Mouse (Mus musculus): ENCODE measurements around the gene Lsp1. TPM values are rescaled to one million over a fixed set of nuclear protein-coding genes. Genes with fewer than 3 reads are reported as not detected.

Gene Lsp1
- polyA plus RNA-seq, 1 experiment from 2014 or later = 5.8 TPM

- Histone ChIP-seq H3K4me3 (ENCODE audit: low read depth, low read length) (no peak overlapping the region), H3K4me1 (ENCODE audit: control insufficient read depth, insufficient read depth, low read length) (peaks cover 7% of the 10 kb centered on the region), H3K9me3 (replicated peaks; ENCODE audit: control insufficient read depth, low read length) (no peaks in the 10 kb centered on the region), H3K9ac (ENCODE audit: low read length) (no peak overlapping the region), H3K4me2 (ENCODE audit: low read length) (no peak overlapping the region), H3K27ac (ENCODE audit: low read depth, low read length) (no peak overlapping the region), H3K36me3 (ENCODE audit: control insufficient read depth, insufficient read depth, low read length) (no peaks in the 10 kb centered on the region), H3K27me3 (replicated peaks; ENCODE audit: control insufficient read depth, insufficient read depth, low read length) (no peaks in the 10 kb centered on the region)
- ATAC-seq (no peak), DNase-seq (ENCODE audit: low spot score) (no peak)
- 85% methylated on average over 13 of the region's 13 CpGs for WGBS
These were observed 16.3 kb downstream of the Lsp1 start for GRCm38 (mm10) chr7:142476795-142477452.

- H3K4me2 ChIP-seq (ENCODE audit: low read length) = no peak overlapping the region
- DNase-seq (ENCODE audit: low spot score) (no peak), ATAC-seq (no peak)
- H3K27ac ChIP-seq (ENCODE audit: low read depth, low read length) = no peak overlapping the region
- no peak overlapping the region for H3K9ac ChIP-seq (ENCODE audit: low read length)
- no peaks in the 10 kb centered on the region for H3K36me3 ChIP-seq (ENCODE audit: control insufficient read depth, insufficient read depth, low read length)
- no peak overlapping the region for H3K4me3 ChIP-seq (ENCODE audit: low read depth, low read length)
- 94% methylated on average over 6 of the region's 6 CpGs for WGBS
- no peaks in the 10 kb centered on the region for H3K27me3 ChIP-seq (replicated peaks; ENCODE audit: control insufficient read depth, insufficient read depth, low read length)
- peaks cover 18% of the 10 kb centered on the region for H3K4me1 ChIP-seq (ENCODE audit: control insufficient read depth, insufficient read depth, low read length)
- no peaks in the 10 kb centered on the region for H3K9me3 ChIP-seq (replicated peaks; ENCODE audit: control insufficient read depth, low read length)
These were observed 17.4 kb downstream of the Lsp1 start for GRCm38 (mm10) chr7:142478001-142478400.

DNA sequence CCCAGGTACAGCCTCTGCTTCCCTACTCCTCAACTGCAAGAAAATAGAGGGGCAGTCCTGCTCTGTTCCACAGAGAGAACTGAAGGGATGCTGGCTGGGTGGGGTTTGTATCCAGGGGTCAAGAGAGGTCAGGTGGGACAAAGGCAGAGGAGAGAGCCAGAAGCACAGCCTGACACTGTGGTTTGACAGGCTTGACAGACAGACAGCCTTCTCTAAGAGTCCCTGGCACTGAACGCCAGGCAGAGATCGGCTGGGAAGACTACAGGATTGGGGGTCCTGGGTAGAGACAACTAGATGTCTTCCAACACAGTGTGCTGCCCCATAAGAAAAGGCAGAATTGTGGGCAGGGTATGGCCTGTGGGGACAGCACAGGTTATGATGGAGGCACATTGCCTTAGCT is 18.0 kb downstream of the Lsp1 start:
- Histone ChIP-seq H3K9ac (ENCODE audit: low read length) (no peak overlapping the region), H3K36me3 (ENCODE audit: control insufficient read depth, insufficient read depth, low read length) (no peaks in the 10 kb centered on the region), H3K9me3 (replicated peaks; ENCODE audit: control insufficient read depth, low read length) (no peaks in the 10 kb centered on the region), H3K4me2 (ENCODE audit: low read length) (no peak overlapping the region), H3K4me3 (ENCODE audit: low read depth, low read length) (no peak overlapping the region), H3K4me1 (ENCODE audit: control insufficient read depth, insufficient read depth, low read length) (peaks cover 19% of the 10 kb centered on the region), H3K27ac (ENCODE audit: low read depth, low read length) (no peak overlapping the region), H3K27me3 (replicated peaks; ENCODE audit: control insufficient read depth, insufficient read depth, low read length) (no peaks in the 10 kb centered on the region)
- ATAC-seq = no peak
- WGBS = 58% methylated on average over 2 of the region's 2 CpGs
- no peak for DNase-seq (ENCODE audit: low spot score)

DNA sequence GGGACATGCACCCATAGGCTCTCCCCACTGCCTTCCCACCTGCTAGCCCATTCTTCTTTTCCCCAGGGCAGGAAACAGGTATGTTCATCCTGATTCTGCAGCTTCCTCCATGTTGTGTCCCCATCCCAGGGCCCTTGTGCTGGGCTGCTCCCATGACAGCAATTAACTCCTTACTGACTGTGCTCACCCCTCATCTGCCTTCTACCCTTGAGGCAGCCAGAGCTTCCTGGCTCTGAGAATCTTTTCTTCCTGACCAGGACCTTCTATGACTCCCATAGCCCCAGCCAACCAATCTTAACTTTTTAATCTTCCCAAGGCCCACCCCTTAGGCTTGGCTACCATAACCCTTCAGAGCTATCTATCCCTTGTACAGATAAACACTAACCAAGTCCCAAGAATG is 18.7 kb downstream of the Lsp1 start:
- H3K4me2 ChIP-seq (ENCODE audit: low read length) = no peak overlapping the region
- no peaks in the 10 kb centered on the region for H3K36me3 ChIP-seq (ENCODE audit: control insufficient read depth, insufficient read depth, low read length)
- ATAC-seq (no peak), DNase-seq (ENCODE audit: low spot score) (no peak)
- peaks cover 19% of the 10 kb centered on the region for H3K4me1 ChIP-seq (ENCODE audit: control insufficient read depth, insufficient read depth, low read length)
- no peak overlapping the region for H3K27ac ChIP-seq (ENCODE audit: low read depth, low read length)
- H3K27me3 ChIP-seq (replicated peaks; ENCODE audit: control insufficient read depth, insufficient read depth, low read length) = no peaks in the 10 kb centered on the region
- no peak overlapping the region for H3K9ac ChIP-seq (ENCODE audit: low read length)
- H3K4me3 ChIP-seq (ENCODE audit: low read depth, low read length) = no peak overlapping the region
- no peaks in the 10 kb centered on the region for H3K9me3 ChIP-seq (replicated peaks; ENCODE audit: control insufficient read depth, low read length)

DNA sequence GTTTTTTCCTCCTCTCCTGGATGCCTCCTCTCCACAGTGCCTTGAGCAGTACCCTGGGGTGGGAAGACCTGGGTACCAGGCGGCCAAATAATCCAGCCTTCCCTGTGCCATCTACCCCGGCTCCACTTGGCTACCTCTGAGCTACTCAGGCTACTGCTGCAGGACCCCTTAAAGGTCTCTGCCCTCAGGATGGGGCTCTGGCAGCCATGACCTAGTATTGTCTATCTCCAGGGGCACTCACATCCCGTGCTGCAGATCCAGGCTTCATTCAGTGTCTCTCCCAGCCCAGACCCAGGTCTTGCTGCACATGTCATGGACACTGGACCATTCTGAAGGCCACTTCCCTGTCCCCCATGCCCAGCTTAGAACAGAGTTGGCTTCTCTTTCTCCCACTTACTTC is 19.3 kb downstream of the Lsp1 start:
- DNase-seq (ENCODE audit: low spot score) (no peak), ATAC-seq (no peak)
- H3K4me1 ChIP-seq (ENCODE audit: control insufficient read depth, insufficient read depth, low read length) = peaks cover 19% of the 10 kb centered on the region
- H3K4me3 ChIP-seq (ENCODE audit: low read depth, low read length) = no peak overlapping the region
- no peaks in the 10 kb centered on the region for H3K9me3 ChIP-seq (replicated peaks; ENCODE audit: control insufficient read depth, low read length)
- H3K36me3 ChIP-seq (ENCODE audit: control insufficient read depth, insufficient read depth, low read length) = no peaks in the 10 kb centered on the region
- H3K27ac ChIP-seq (ENCODE audit: low read depth, low read length) = no peak overlapping the region
- H3K27me3 ChIP-seq (replicated peaks; ENCODE audit: control insufficient read depth, insufficient read depth, low read length) = no peaks in the 10 kb centered on the region
- H3K4me2 ChIP-seq (ENCODE audit: low read length) = no peak overlapping the region
- 89% methylated on average over 3 of the region's 3 CpGs for WGBS
- no peak overlapping the region for H3K9ac ChIP-seq (ENCODE audit: low read length)

- H3K9me3 ChIP-seq (replicated peaks; ENCODE audit: control insufficient read depth, low read length) = no peaks in the 10 kb centered on the region
- no peak for ATAC-seq
- WGBS = 90% methylated on average over 3 of the region's 3 CpGs
These were observed 20.1 kb downstream of the Lsp1 start for GRCm38 (mm10) chr7:142480661-142481060.

GRCm38 (mm10) chr7:142481186-142481567 is 20.6 kb downstream of the Lsp1 start:
- peak overlapping the region; percentile 13; the same call in 1 of the 2 replicates for H3K4me3 ChIP-seq (ENCODE audit: low read depth, low read length)
- peak overlapping the region; percentile 63; the same call in 1 of the 2 replicates for H3K9ac ChIP-seq (ENCODE audit: low read length)
- H3K9me3 ChIP-seq (replicated peaks; ENCODE audit: control insufficient read depth, low read length) = no peaks in the 10 kb centered on the region
- peak overlapping the region; percentile 53 for H3K4me2 ChIP-seq (ENCODE audit: low read length)
- ATAC-seq (peak; percentile 19), DNase-seq (ENCODE audit: low spot score) (peak; percentile 57)
- WGBS = 3% methylated on average over 5 of the region's 5 CpGs
- H3K27me3 ChIP-seq (replicated peaks; ENCODE audit: control insufficient read depth, insufficient read depth, low read length) = no peaks in the 10 kb centered on the region
- H3K27ac ChIP-seq (ENCODE audit: low read depth, low read length) = peak overlapping the region; percentile 81
- no peaks in the 10 kb centered on the region for H3K36me3 ChIP-seq (ENCODE audit: control insufficient read depth, insufficient read depth, low read length)
- H3K4me1 ChIP-seq (ENCODE audit: control insufficient read depth, insufficient read depth, low read length) = peaks cover 19% of the 10 kb centered on the region

More at GRCm38 (mm10) chr7:142480661-142481060, 20.1 kb downstream of the Lsp1 start:
- Histone ChIP-seq H3K27me3 (replicated peaks; ENCODE audit: control insufficient read depth, insufficient read depth, low read length) (no peaks in the 10 kb centered on the region), H3K36me3 (ENCODE audit: control insufficient read depth, insufficient read depth, low read length) (no peaks in the 10 kb centered on the region), H3K4me1 (ENCODE audit: control insufficient read depth, insufficient read depth, low read length) (peaks cover 19% of the 10 kb centered on the region), H3K4me3 (ENCODE audit: low read depth, low read length) (no peak overlapping the region), H3K27ac (ENCODE audit: low read depth, low read length) (no peak overlapping the region), H3K4me2 (ENCODE audit: low read length) (no peak overlapping the region), H3K9ac (ENCODE audit: low read length) (no peak overlapping the region)
- DNase-seq (ENCODE audit: low spot score) = no peak

DNA sequence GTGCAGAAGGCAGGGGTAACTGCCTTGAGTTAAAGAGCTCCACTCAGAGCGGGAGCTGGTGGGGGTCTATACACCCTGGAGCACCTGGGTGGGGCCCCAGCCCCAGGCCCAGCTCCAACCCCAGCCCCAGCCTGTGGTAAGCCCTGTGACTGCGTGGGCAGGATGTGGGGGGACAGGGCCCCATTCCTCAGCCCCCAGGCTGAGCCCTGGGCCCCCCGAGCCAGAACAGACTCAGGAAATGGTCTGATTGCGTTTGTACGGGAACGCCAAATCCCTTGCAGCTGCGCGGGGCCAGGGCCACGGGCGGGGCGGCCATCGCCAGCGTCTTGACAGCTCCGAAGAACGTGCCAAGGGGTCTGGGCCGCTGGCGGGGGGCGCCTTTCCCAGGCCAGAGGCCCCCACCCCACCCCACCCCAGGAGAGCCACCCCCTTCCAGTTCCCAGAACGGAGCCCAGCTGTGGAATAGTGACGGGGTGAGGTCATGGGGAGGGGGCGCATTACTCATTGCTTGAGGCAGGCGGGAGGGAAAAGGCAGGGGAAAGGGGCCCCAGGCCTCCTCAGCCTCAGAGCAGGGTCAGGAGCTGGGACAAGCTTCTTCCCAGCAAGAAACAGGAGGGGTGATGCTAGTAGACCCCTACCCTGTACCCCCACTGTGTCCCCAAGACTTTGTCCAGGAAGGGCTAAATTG is 21.1 kb downstream of the Lsp1 start:
- peak; percentile 63 for DNase-seq (ENCODE audit: low spot score)
- peak; percentile 74 for ATAC-seq
- Histone ChIP-seq H3K27ac (ENCODE audit: low read depth, low read length) (peak overlapping the region; percentile 81), H3K4me1 (ENCODE audit: control insufficient read depth, insufficient read depth, low read length) (peaks cover 19% of the 10 kb centered on the region), H3K9ac (ENCODE audit: low read length) (peak overlapping the region; percentile 63), H3K4me2 (ENCODE audit: low read length) (peak overlapping the region; percentile 53), H3K4me3 (ENCODE audit: low read depth, low read length) (peak overlapping the region; percentile 13), H3K36me3 (ENCODE audit: control insufficient read depth, insufficient read depth, low read length) (no peaks in the 10 kb centered on the region), H3K9me3 (replicated peaks; ENCODE audit: control insufficient read depth, low read length) (no peaks in the 10 kb centered on the region), H3K27me3 (replicated peaks; ENCODE audit: control insufficient read depth, insufficient read depth, low read length) (no peaks in the 10 kb centered on the region)
- WGBS = 2% methylated on average over 20 of the region's 22 CpGs

DNA sequence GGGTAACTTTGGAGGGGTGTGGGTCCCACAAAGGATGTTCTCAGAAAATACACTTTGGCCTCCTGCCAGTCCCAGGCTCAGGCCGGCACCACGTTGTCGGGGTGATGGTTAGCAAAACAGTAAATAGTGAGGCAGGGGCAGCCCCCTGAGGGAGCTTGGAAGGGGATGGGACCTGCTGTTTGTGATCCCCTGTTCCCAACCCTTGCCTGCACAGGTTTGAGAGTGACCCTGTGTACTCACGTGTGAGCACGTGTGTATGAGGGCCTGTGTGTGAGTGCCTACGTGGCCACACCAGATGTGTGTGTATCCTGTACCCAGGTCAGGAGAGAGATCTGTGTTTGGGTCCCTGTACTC is 21.6 kb downstream of the Lsp1 start:
- WGBS = 15% methylated on average over 6 of the region's 6 CpGs
- Histone ChIP-seq H3K4me1 (ENCODE audit: control insufficient read depth, insufficient read depth, low read length) (peaks cover 19% of the 10 kb centered on the region), H3K9ac (ENCODE audit: low read length) (peak overlapping the region; percentile 63; the same call in 1 of the 2 replicates), H3K9me3 (replicated peaks; ENCODE audit: control insufficient read depth, low read length) (no peaks in the 10 kb centered on the region), H3K4me2 (ENCODE audit: low read length) (peak overlapping the region; percentile 53), H3K27me3 (replicated peaks; ENCODE audit: control insufficient read depth, insufficient read depth, low read length) (no peaks in the 10 kb centered on the region), H3K4me3 (ENCODE audit: low read depth, low read length) (no peak overlapping the region), H3K27ac (ENCODE audit: low read depth, low read length) (peak overlapping the region; percentile 81), H3K36me3 (ENCODE audit: control insufficient read depth, insufficient read depth, low read length) (no peaks in the 10 kb centered on the region)
- ATAC-seq (peak; percentile 53), DNase-seq (ENCODE audit: low spot score) (peak; percentile 58)
